Mouse (Mus musculus) liver, embryonic 14 days (tissue): Measurements from ENCODE around the gene Cxcr1. TPM values are rescaled to one million over a fixed set of nuclear protein-coding genes. Genes with fewer than 3 reads are reported as not detected.

Experiments used
- polyA plus RNA-seq: library from polyadenylated mRNA; depleted of rRNA; stranded (reverse); fragments of >200 nt; gene quantifications from 2 replicates; pipeline ENCODE4 v1.2.3, GENCODE M21; 2012; rRNA removed

Cxcr1 gene
- 0.06 TPM in 1 of 2 replicates, not detected in the other for polyA plus RNA-seq

GRCm38 (mm10) chr1:74194445-74194844 lies at the start of gene Cxcr1:
Gene Cxcr1, minus strand, starts transcription at chr1:74194631.

GRCm38 (mm10) chr1:74235938-74236589 lies 41.6 kb upstream of the Cxcr1 start, which contains the start of gene Arpc2:
Gene Arpc2, plus strand, starts transcription at chr1:74236084.

GRCm38 (mm10) chr1:74153461-74154184 lies 40.8 kb downstream of the Cxcr1 start, which contains the start of gene Cxcr2:
Gene Cxcr2, plus strand, starts transcription at chr1:74153989.

Other genes starting within 250 kb of the Cxcr1 start
- 6.3 TPM in 2 replicates for gene Tns1, start 70.2 kb downstream of the Cxcr1 start, polyA plus RNA-seq
- 0.05 and 0.07 TPM in 2 replicates for gene Rufy4, start 69.1 kb downstream of the Cxcr1 start, polyA plus RNA-seq
- gene Cxcr2, start 40.6 kb downstream of the Cxcr1 start, polyA plus RNA-seq, result 0.53 and 0.91 TPM in 2 replicates
- gene Arpc2, start 41.5 kb upstream of the Cxcr1 start, polyA plus RNA-seq, result 95.7 and 105 TPM in 2 replicates
- gene Gpbar1, start 83.9 kb upstream of the Cxcr1 start, polyA plus RNA-seq, result 0.38 and 0.45 TPM in 2 replicates
- 56.1 and 58.3 TPM in 2 replicates for gene Aamp, start 90.1 kb upstream of the Cxcr1 start, polyA plus RNA-seq
- 16.0 and 16.4 TPM in 2 replicates for gene Pnkd, start 90.3 kb upstream of the Cxcr1 start, polyA plus RNA-seq
- gene Tmbim1, start 111.0 kb upstream of the Cxcr1 start, polyA plus RNA-seq, result 7.7 and 8.7 TPM in 2 replicates
- gene Catip, start 167.5 kb upstream of the Cxcr1 start, polyA plus RNA-seq, result 0.06 and 0.11 TPM in 2 replicates
- 8.0 and 13.7 TPM in 2 replicates for gene Slc11a1, start 180.6 kb upstream of the Cxcr1 start, polyA plus RNA-seq
- 32.1 and 35.4 TPM in 2 replicates for gene Ctdsp1, start 196.9 kb upstream of the Cxcr1 start, polyA plus RNA-seq
- 0.34 and 0.36 TPM in 2 replicates for gene Vil1, start 214.7 kb upstream of the Cxcr1 start, polyA plus RNA-seq